Mouse (Mus musculus): ENCODE results near the gene Upp2.

The Upp2 gene

DNA sequence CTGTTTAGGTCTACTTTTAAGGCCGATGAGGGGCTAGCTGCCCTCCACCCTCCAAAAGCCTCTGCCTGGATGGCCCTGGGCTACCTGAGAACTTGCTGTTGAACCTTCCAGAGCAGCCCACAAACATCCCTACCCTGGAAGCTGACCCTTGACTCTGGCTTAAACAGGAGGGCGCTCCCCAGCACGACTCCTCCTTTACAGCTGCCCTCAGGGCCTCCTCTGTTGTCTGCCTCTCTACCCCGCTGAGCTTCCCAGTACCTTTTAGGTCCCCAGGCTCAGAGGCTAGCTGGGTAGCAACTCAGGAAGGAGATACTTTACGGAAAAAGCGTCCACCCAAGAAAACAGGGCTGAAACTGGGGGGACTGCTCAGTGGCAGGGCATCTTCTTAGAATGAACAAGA, 15.2 kb upstream of the Upp2 start:
- no peak for DNase-seq (ENCODE audit: low spot score in 2 of 2)

- no peak for DNase-seq (ENCODE audit: low spot score in 2 of 2)
Observed at GRCm38 (mm10) chr2:58552296-58552695, 14.8 kb upstream of the Upp2 start.

DNA sequence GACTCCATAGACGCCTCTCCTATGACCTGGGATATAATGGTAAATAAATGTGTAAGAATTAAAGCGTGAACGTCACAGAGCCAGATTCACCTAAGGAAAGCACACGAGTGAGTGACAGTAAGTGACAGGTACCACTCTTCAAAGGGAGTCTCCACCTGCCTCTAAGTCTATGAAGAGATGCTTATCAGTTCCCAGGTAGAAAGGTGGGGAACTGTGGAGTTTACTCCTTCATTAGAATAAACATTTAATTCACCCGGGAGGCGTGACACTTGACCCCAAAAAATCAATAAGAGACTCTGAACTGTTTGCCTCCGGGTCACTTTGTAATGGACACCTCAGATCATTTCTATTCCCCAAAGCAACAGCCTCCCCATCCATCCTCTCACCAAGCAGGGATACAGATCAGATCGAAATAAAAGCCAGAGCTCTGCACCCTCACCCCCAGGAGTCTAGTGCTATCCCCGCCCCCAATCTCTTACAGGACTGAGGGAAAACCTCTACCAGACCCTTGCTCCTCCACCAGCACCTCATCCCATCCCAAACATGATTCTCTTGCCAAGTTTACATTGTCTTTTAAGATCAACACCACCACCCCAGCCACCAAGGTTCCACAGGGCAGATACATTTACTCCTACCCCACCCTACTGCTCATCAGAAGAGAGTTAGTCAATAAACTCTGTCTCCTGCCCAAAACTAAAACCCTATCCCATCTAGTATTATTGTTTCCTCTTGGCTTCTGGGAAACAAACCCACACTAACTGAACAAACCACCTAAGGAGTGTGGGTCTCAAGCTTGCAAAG, 9.9 kb upstream of the Upp2 start:
- no peak for DNase-seq (ENCODE audit: low spot score in 2 of 2)

- no peak for DNase-seq (ENCODE audit: low spot score in 2 of 2)
Observed at GRCm38 (mm10) chr2:58562137-58562536, 5.0 kb upstream of the Upp2 start.

DNA sequence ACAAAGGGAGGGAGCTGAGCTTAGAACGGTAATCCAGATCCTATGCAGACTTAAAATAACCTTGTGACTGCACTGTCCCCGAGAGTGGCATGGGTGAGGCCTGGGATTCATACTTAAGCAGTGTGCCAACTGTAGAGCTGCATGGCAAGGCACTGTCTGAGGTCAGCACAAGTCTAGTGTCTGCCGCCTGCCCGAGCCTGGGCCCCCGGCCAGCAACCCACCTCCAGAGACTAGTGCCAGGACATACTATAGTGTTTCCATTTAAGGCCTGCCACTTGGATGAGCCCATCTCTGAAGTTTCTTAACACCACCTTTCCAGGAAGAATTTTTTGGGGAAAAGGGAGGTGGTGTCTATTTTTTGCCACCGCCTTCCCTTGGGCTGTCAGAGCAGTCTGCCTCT, 1.8 kb upstream of the Upp2 start:
- DNase-seq (ENCODE audit: low spot score in 2 of 2): peak; percentile 27 to 44

- DNase-seq (ENCODE audit: low spot score in 2 of 2): peak; percentile 44 to 51
Observed at GRCm38 (mm10) chr2:58566049-58566409, 1.1 kb upstream of the Upp2 start.

GRCm38 (mm10) chr2:58566410-58567065, 560 bp upstream of the Upp2 start:
- DNase-seq (ENCODE audit: low spot score in 2 of 2): peak; percentile 63 to 71

- DNase-seq (ENCODE audit: low spot score in 2 of 2): no peak
Observed at GRCm38 (mm10) chr2:58567866-58568719, 995 bp downstream of the Upp2 start.

- no peak for DNase-seq (ENCODE audit: low spot score in 2 of 2)
Observed at GRCm38 (mm10) chr2:58568841-58569645, 1.9 kb downstream of the Upp2 start.

- no peak for DNase-seq (ENCODE audit: low spot score in 2 of 2)
Observed at GRCm38 (mm10) chr2:58574167-58574566, 7.1 kb downstream of the Upp2 start.

DNA sequence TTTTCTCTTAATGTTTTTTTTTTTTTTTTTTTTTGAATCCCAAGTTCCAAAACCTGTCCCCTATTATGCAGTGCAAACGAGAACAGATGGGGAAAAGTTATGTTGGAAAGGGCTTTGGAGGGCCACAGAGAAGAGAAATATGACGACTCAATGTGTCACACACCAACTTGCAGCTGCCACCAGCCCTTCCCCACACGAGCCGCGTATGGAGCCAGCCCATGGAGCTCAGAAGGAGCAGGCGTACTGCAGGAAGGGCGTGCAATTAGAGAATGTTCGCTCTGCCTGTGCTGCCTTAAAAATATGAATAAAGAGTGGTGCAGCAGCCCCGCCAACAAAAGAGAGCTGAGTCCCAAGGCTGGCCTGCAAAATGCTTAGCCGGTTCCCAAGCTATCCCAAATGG, 19.2 kb downstream of the Upp2 start:
- no peak for DNase-seq (ENCODE audit: low spot score in 2 of 2)

- no peak for DNase-seq (ENCODE audit: low spot score in 2 of 2)
Observed at GRCm38 (mm10) chr2:58589637-58590036, 22.5 kb downstream of the Upp2 start.

GRCm38 (mm10) chr2:58590055-58590454, 23.0 kb downstream of the Upp2 start:
- no peak for DNase-seq (ENCODE audit: low spot score in 2 of 2)

DNA sequence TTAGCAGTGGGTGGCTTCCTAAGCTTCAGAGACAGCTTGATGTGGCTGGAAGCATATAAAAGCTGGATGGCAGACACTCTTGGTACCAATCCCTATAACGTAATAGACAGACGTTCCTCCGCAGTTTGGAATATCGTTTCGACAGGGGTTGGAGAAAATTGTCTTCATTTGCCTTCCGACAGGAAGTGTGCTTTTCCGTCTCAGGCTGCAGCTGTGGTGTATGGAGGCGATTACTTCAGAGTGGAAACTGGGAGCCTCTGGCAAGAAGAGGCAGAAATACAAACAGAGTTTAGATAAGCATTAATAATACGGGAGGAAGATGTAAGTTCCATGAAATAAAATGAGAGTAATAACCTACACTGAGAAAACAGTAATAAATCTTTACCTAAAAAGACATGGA, 28.3 kb downstream of the Upp2 start:
- DNase-seq (ENCODE audit: low spot score in 2 of 2): no peak

DNA sequence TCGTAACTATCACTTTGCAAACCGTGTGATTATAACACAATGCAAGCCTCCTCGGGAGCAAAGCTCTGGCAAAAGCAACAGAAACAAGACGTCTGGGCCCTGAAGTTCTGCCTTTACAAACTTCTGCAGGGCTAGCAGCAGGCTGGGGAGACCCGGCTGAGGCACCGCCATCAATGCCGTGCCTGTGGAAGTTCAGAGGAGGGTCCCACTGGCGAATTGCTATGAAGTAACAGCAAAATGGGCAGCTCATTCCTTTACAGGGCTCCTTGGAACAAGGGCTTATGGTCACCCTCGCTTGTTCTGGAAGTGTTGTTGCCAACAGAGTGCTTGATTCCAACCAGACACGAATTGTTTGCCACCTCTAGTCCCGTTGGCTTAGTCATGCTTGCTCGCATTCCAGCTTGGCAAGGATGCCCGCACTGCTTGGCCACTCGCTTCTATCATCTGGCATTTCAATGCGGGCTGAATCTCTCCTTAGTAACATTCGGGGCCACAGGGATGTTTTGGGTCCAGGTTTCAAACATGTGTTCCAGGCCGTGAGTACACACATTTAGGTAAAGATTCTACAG, 29.8 kb downstream of the Upp2 start:
- peak; percentile 17 to 22 for DNase-seq (ENCODE audit: low spot score in 2 of 2)

- DNase-seq (ENCODE audit: low spot score in 2 of 2): no peak
Observed at GRCm38 (mm10) chr2:58597556-58597955, 30.5 kb downstream of the Upp2 start.

DNA sequence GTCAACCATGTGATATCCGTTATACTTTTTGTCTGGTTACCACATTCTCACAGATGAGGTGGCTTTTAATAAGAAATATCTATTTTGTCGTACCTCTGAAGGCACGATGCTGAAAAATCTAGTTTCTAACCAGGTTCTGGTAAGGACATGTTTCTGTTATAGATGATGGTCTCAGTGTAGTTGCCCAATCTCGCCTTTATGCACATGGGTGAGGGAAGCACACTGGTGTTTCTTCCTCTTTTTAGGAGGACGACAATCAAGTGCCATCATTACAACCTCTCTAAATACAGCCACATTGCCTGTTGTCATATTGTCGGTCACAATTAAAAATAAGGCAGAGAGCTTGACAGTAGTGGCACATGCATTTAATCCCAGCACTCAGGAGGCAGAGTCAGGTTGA, 32.5 kb downstream of the Upp2 start:
- DNase-seq (ENCODE audit: low spot score in 2 of 2): no peak

DNA sequence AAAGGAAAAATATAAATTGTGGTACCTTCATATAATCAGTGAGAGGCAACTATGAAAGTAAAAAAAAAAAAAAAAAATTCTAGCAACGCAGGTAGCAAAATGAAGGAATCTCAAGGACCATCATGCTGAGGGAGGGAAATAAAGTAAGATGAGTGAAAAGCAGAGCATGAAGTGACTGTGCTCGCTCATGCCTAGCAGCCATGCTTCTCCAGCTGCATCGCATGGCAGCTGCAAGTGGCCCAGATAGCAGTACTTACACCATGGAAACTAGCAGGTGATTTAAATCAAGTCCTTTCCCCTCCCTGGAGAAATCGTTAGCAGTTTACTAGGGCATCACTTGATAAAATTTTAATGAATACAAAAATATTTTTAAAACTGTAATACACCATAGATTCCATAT, 34.3 kb downstream of the Upp2 start:
- DNase-seq (ENCODE audit: low spot score in 2 of 2): no peak

DNA sequence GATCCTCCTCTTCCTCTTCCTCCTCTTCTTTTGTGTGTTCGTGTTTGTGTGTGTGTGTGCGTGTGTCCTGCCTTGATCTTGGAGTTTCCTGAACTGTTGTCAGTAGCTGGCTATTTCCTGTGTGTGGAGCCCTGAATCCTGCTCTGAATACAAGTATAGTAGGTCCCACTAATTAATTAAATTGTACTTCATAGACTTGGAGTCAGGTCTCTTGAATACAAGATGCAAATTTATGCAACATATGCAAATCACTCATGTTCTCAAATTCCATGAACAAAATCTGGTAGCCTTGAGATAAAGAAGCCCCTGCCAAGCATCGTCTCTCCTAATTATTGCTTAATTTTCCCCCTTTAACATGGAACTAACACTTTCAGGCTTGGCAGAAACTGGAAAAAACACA, 36.3 kb downstream of the Upp2 start:
- no peak for DNase-seq (ENCODE audit: low spot score in 2 of 2)

DNA sequence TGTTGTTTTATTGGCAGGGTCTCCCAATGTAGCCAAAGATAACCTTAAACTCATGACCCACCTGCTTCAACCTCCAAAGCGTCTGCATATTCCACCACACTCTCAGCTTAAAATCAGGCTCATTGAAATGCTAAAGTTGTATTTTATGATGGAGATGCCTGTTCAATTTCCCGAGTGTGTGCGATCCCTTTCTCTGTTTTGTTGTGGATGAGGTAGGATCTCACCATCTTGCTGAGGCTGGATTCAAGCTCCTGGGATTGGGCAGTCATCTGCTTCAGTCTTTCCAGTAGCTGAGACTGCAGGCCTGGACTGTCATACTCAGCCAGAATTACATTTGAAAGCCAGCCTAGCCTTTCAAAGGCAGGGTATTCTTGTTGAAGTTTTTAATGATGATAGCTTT, 37.7 kb downstream of the Upp2 start:
- DNase-seq (ENCODE audit: low spot score in 2 of 2): no peak

DNA sequence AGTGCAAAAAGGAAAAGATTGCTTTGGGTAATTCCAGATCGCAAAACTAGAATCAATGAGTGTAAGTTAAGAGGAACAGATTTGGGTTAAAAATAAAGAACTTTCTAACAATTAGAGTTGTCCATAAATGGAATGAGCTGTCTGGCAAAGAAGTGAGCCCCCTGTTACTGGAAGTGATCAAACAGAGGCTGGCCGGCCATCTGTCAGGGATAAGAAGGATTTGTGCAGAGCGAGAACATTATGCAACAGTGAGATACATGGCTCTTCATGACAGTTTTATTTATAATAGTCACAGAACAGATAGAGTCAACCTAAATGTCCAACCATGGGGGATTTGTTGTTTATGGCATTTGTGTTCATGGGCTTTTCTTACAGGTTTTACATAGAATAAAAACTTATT, 46.6 kb downstream of the Upp2 start:
- DNase-seq (ENCODE audit: low spot score in 2 of 2): no peak

All from heart, adult 9 months (tissue).